Mouse (Mus musculus) G1E (cell line): ENCODE data around the gene Nudt6.

Experiments used
- CTCF ChIP-seq: IDR thresholded peaks from 2 replicates; pipeline ENCODE4 v1.5.1; 2012; ENCODE audit warnings: low read depth, low read length, inconsistent platforms, mixed read lengths
- GATA1 ChIP-seq: IDR thresholded peaks from 2 replicates; pipeline ENCODE4 v1.6.1; 2012; ENCODE audit warnings: borderline replicate concordance, low read length, inconsistent platforms, mixed read lengths
- GATA2 ChIP-seq: IDR thresholded peaks from 2 replicates; pipeline ENCODE4 v1.6.1; 2012; ENCODE audit warnings: low read depth, low read length, inconsistent platforms, borderline replicate concordance
- TAL1 ChIP-seq: conservative IDR thresholded peaks from 2 replicates; pipeline ENCODE4 v1.6.1; 2012; ENCODE audit warnings: low read depth, low read length, inconsistent platforms, mixed read lengths

DNA sequence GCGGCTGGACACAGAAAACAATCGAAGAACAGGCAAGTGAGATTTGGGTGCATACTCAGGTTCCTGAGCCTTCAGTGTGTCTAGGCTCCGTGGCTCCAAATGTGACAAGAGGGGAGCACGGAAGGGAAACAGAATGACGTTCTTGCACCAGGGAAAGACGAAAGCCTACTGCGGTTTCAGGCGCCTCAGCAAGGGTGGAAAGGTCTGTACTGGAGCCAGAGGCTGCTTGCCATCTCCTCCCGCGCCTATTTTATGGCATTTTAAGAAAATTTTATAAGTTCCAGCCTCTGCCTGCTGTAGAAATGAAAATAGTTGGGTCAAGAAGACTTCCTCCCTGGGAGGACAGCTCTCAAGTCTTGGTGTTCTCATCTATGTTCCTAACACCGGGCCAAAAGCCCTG is 46.3 kb downstream of the Nudt6 start:
- TF ChIP-seq CTCF (no peak), TAL1 (no peak), GATA1 (no peak), GATA2 (no peak)
